Mouse (Mus musculus): ENCODE results near the gene Lix1. TPM values are rescaled to one million over a fixed set of nuclear protein-coding genes. Genes with fewer than 3 reads are reported as not detected.

Lix1 gene
- 10 to 100 TPM; 15.2 to 16.0 TPM for total RNA-seq (2021)
- long read RNA-seq, experiment 1, partial matches to known transcripts: 1 of 11 reads
- long read RNA-seq, experiment 1, other reads (novel, unspliced or antisense): 4 of 11 reads
- long read RNA-seq, experiment 2, transcript Lix1-201 (6 exons, 3,116 nt): major isoform, 30 of 39 reads
- long read RNA-seq, experiment 2, transcript Lix1-202 (3 exons, 2,678 nt): minor isoform, 5 of 39 reads
- long read RNA-seq, experiment 2, partial matches to known transcripts: 1 of 39 reads
- long read RNA-seq, experiment 2, other reads (novel, unspliced or antisense): 3 of 39 reads

GRCm38 (mm10) chr17:17402222-17403004 lies at the start of gene Lix1:
Lix1 (plus strand) TSS chr17:17402672.
- DNase-seq (ENCODE audit: low spot score in 2 of 2): no peak

- no peak for DNase-seq (ENCODE audit: low spot score in 2 of 2)
Observed at GRCm38 (mm10) chr17:17373550-17373917, 28.9 kb upstream of the Lix1 start.

GRCm38 (mm10) chr17:17373918-17374910 lies 28.3 kb upstream of the Lix1 start, which contains the start of gene Riok2:
Riok2 (plus strand) TSS chr17:17374309.
- peak; percentile 65 to 83 for DNase-seq (ENCODE audit: low spot score in 2 of 2)

GRCm38 (mm10) chr17:17375581-17375980 lies 26.9 kb upstream of the Lix1 start:
- no peak for DNase-seq (ENCODE audit: low spot score in 2 of 2)

- DNase-seq (ENCODE audit: low spot score in 2 of 2): no peak
Observed at GRCm38 (mm10) chr17:17383703-17384102, 18.8 kb upstream of the Lix1 start.

GRCm38 (mm10) chr17:17384502-17384901 lies 18.0 kb upstream of the Lix1 start:
- DNase-seq (ENCODE audit: low spot score in 2 of 2): no peak

GRCm38 (mm10) chr17:17386117-17386516 lies 16.4 kb upstream of the Lix1 start:
- DNase-seq (ENCODE audit: low spot score in 2 of 2): no peak

- no peak for DNase-seq (ENCODE audit: low spot score in 2 of 2)
Observed at GRCm38 (mm10) chr17:17391823-17392222, 10.6 kb upstream of the Lix1 start.

GRCm38 (mm10) chr17:17392863-17393262 lies 9.6 kb upstream of the Lix1 start:
- no peak for DNase-seq (ENCODE audit: low spot score in 2 of 2)

- no peak for DNase-seq (ENCODE audit: low spot score in 2 of 2)
Observed at GRCm38 (mm10) chr17:17393300-17393699, 9.2 kb upstream of the Lix1 start.

- peak in 1 of 2 experiments; percentile 33 for DNase-seq (ENCODE audit: low spot score in 2 of 2)
Observed at GRCm38 (mm10) chr17:17394336-17394735, 8.1 kb upstream of the Lix1 start.

- DNase-seq (ENCODE audit: low spot score in 2 of 2): no peak
Observed at GRCm38 (mm10) chr17:17396869-17397268, 5.6 kb upstream of the Lix1 start.

- DNase-seq (ENCODE audit: low spot score in 2 of 2): no peak
Observed at GRCm38 (mm10) chr17:17398664-17399063, 3.8 kb upstream of the Lix1 start.

- no peak for DNase-seq (ENCODE audit: low spot score in 2 of 2)
Observed at GRCm38 (mm10) chr17:17403038-17403437, 566 bp downstream of the Lix1 start.

GRCm38 (mm10) chr17:17403578-17404112 lies 1.2 kb downstream of the Lix1 start:
- no peak for DNase-seq (ENCODE audit: low spot score in 2 of 2)

GRCm38 (mm10) chr17:17404811-17405544 lies 2.5 kb downstream of the Lix1 start:
- DNase-seq (ENCODE audit: low spot score in 2 of 2): no peak

GRCm38 (mm10) chr17:17405606-17406005 lies 3.1 kb downstream of the Lix1 start:
- no peak for DNase-seq (ENCODE audit: low spot score in 2 of 2)

- no peak for DNase-seq (ENCODE audit: low spot score in 2 of 2)
Observed at GRCm38 (mm10) chr17:17408137-17408536, 5.7 kb downstream of the Lix1 start.

- DNase-seq (ENCODE audit: low spot score in 2 of 2): no peak
Observed at GRCm38 (mm10) chr17:17408720-17409478, 6.4 kb downstream of the Lix1 start.

- no peak for DNase-seq (ENCODE audit: low spot score in 2 of 2)
Observed at GRCm38 (mm10) chr17:17409601-17410000, 7.1 kb downstream of the Lix1 start.
